Mouse (Mus musculus): ENCODE measurements around the gene Tmem230. TPM values are rescaled to one million over a fixed set of nuclear protein-coding genes. Genes with fewer than 3 reads are reported as not detected.
A peak's percentile ranks its signal among the peaks of the same experiment; 100 is the strongest.

The Tmem230 gene
- polyA plus RNA-seq, 1 experiment from 2014 or later, result 36.4 TPM

- Histone ChIP-seq H3K36me3 (ENCODE audit: control insufficient read depth, insufficient read depth, low read length) (no peaks in the 10 kb centered on the region), H3K4me2 (ENCODE audit: low read length) (no peak overlapping the region), H3K9ac (ENCODE audit: low read length) (no peak overlapping the region), H3K27ac (ENCODE audit: low read depth) (no peak overlapping the region), H3K9me3 (ENCODE audit: control insufficient read depth, low read length) (no peaks in the 10 kb centered on the region), H3K4me3 (ENCODE audit: low read depth, low read length) (no peak overlapping the region), H3K4me1 (replicated peaks; ENCODE audit: control insufficient read depth, insufficient read depth, low read length) (peaks cover 8% of the 10 kb centered on the region; the same call in 1 of the 2 replicates), H3K27me3 (replicated peaks; ENCODE audit: control insufficient read depth, insufficient read depth, low read length) (no peaks in the 10 kb centered on the region)
- 85% methylated on average over 3 of the region's 3 CpGs for WGBS
- DNase-seq (ENCODE audit: low spot score), result no peak
- no peak; the same call in 1 of the 2 replicates for ATAC-seq (replicated peaks; ENCODE audit: low FRiP score, low TSS enrichment, low read depth)
These were observed 15.1 kb downstream of the Tmem230 start for GRCm38 (mm10) chr2:132232413-132232945.

- H3K4me3 ChIP-seq (ENCODE audit: low read depth, low read length), result no peak overlapping the region
- no peak overlapping the region for H3K27ac ChIP-seq (ENCODE audit: low read depth)
- DNase-seq (ENCODE audit: low spot score), result no peak
- no peak for ATAC-seq (replicated peaks; ENCODE audit: low FRiP score, low TSS enrichment, low read depth)
- no peaks in the 10 kb centered on the region for H3K27me3 ChIP-seq (replicated peaks; ENCODE audit: control insufficient read depth, insufficient read depth, low read length)
- H3K9ac ChIP-seq (ENCODE audit: low read length), result no peak overlapping the region
- no peaks in the 10 kb centered on the region for H3K4me1 ChIP-seq (replicated peaks; ENCODE audit: control insufficient read depth, insufficient read depth, low read length)
- H3K9me3 ChIP-seq (ENCODE audit: control insufficient read depth, low read length), result no peaks in the 10 kb centered on the region
- no peaks in the 10 kb centered on the region for H3K36me3 ChIP-seq (ENCODE audit: control insufficient read depth, insufficient read depth, low read length)
- 88% methylated on average over 4 of the region's 4 CpGs for WGBS
- H3K4me2 ChIP-seq (ENCODE audit: low read length), result no peak overlapping the region
These were observed 23.2 kb downstream of the Tmem230 start for GRCm38 (mm10) chr2:132224359-132224758.

GRCm38 (mm10) chr2:132221611-132222073 is 26.0 kb downstream of the Tmem230 start:
- H3K4me2 ChIP-seq (ENCODE audit: low read length), result no peak overlapping the region
- ATAC-seq (replicated peaks; ENCODE audit: low FRiP score, low TSS enrichment, low read depth), result no peak
- 57% methylated on average over 11 of the region's 11 CpGs for WGBS
- no peaks in the 10 kb centered on the region for H3K9me3 ChIP-seq (ENCODE audit: control insufficient read depth, low read length)
- no peak overlapping the region for H3K27ac ChIP-seq (ENCODE audit: low read depth)
- H3K27me3 ChIP-seq (replicated peaks; ENCODE audit: control insufficient read depth, insufficient read depth, low read length), result no peaks in the 10 kb centered on the region
- no peak overlapping the region for H3K9ac ChIP-seq (ENCODE audit: low read length)
- H3K36me3 ChIP-seq (ENCODE audit: control insufficient read depth, insufficient read depth, low read length), result no peaks in the 10 kb centered on the region
- H3K4me3 ChIP-seq (ENCODE audit: low read depth, low read length), result no peak overlapping the region
- no peak for DNase-seq (ENCODE audit: low spot score)
- H3K4me1 ChIP-seq (replicated peaks; ENCODE audit: control insufficient read depth, insufficient read depth, low read length), result no peaks in the 10 kb centered on the region

- Histone ChIP-seq H3K27me3 (replicated peaks; ENCODE audit: control insufficient read depth, insufficient read depth, low read length) (no peaks in the 10 kb centered on the region), H3K4me2 (ENCODE audit: low read length) (no peak overlapping the region), H3K36me3 (ENCODE audit: control insufficient read depth, insufficient read depth, low read length) (no peaks in the 10 kb centered on the region), H3K27ac (ENCODE audit: low read depth) (no peak overlapping the region), H3K9ac (ENCODE audit: low read length) (no peak overlapping the region), H3K4me3 (ENCODE audit: low read depth, low read length) (no peak overlapping the region), H3K4me1 (replicated peaks; ENCODE audit: control insufficient read depth, insufficient read depth, low read length) (no peaks in the 10 kb centered on the region), H3K9me3 (ENCODE audit: control insufficient read depth, low read length) (no peaks in the 10 kb centered on the region)
- WGBS, result 87% methylated on average over 5 of the region's 5 CpGs
- ATAC-seq (replicated peaks; ENCODE audit: low FRiP score, low TSS enrichment, low read depth), result no peak
- DNase-seq (ENCODE audit: low spot score), result no peak
These were observed 35.5 kb downstream of the Tmem230 start for GRCm38 (mm10) chr2:132211995-132212656.

DNA sequence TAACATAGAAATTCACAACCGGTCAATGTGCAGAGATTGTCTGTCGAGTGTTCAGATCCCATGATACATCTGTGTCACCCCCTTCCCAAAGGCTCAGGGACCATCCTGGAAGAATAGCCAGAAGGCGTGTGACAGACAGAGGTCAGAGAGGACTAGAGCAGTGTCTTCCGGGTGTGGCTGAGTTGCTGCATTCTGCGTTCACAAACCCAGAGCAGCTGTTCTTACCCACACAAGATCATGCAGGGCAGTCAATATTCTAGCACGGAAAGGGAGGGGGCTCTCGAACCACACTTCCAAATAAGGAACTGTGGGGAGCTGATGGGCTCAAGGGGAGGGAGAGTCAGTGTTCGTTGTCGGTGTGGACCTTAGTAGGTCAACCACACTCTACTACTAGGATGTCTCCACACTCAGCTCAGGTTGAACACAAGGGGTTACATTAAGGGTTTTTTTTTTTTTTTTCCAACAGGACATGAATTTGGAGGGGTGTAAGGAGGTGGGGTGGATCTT is 36.7 kb downstream of the Tmem230 start:
- Histone ChIP-seq H3K9ac (ENCODE audit: low read length) (no peak overlapping the region), H3K36me3 (ENCODE audit: control insufficient read depth, insufficient read depth, low read length) (no peaks in the 10 kb centered on the region), H3K4me2 (ENCODE audit: low read length) (no peak overlapping the region), H3K4me1 (replicated peaks; ENCODE audit: control insufficient read depth, insufficient read depth, low read length) (no peaks in the 10 kb centered on the region), H3K27ac (ENCODE audit: low read depth) (no peak overlapping the region), H3K4me3 (ENCODE audit: low read depth, low read length) (no peak overlapping the region), H3K27me3 (replicated peaks; ENCODE audit: control insufficient read depth, insufficient read depth, low read length) (no peaks in the 10 kb centered on the region), H3K9me3 (ENCODE audit: control insufficient read depth, low read length) (no peaks in the 10 kb centered on the region)
- 82% methylated on average over 9 of the region's 9 CpGs for WGBS
- DNase-seq (ENCODE audit: low spot score) (no peak), ATAC-seq (replicated peaks; ENCODE audit: low FRiP score, low TSS enrichment, low read depth) (no peak)

DNA sequence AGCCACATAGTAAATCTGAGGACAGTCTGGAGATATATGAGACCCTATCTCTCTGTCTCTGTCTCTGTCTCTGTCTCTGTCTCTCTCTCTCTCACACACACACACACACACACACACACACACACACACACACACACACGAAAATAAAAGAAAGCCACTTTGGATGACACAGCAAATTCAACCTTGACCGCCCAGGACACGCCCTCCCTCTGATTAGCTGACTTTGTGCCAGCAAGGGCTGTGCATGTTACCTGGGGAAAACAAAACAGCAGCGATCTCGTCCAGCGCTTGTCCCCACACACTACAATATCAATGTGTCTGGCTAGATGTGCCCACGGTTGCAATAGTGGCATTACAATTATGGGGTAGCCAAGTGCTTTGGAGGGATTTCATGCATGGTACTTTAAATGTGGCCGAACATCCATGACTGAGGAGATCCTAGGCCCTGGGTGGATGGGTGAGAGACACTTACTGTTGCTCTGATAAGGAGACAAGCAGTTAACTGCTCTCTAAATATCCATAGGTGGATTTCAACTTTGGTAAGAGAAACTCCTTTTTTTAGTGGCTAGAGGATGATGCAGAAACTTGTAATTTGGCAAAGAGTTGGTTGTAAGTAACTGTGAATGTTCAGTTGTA is 39.2 kb downstream of the Tmem230 start:
- H3K9ac ChIP-seq (ENCODE audit: low read length), result no peak overlapping the region
- 78% methylated on average over 8 of the region's 8 CpGs for WGBS
- H3K9me3 ChIP-seq (ENCODE audit: control insufficient read depth, low read length), result no peaks in the 10 kb centered on the region
- no peak overlapping the region for H3K4me3 ChIP-seq (ENCODE audit: low read depth, low read length)
- H3K27ac ChIP-seq (ENCODE audit: low read depth), result no peak overlapping the region
- no peaks in the 10 kb centered on the region for H3K4me1 ChIP-seq (replicated peaks; ENCODE audit: control insufficient read depth, insufficient read depth, low read length)
- no peaks in the 10 kb centered on the region for H3K27me3 ChIP-seq (replicated peaks; ENCODE audit: control insufficient read depth, insufficient read depth, low read length)
- H3K36me3 ChIP-seq (ENCODE audit: control insufficient read depth, insufficient read depth, low read length), result no peaks in the 10 kb centered on the region
- ATAC-seq (replicated peaks; ENCODE audit: low FRiP score, low TSS enrichment, low read depth) (no peak), DNase-seq (ENCODE audit: low spot score) (no peak)
- no peak overlapping the region for H3K4me2 ChIP-seq (ENCODE audit: low read length)

DNA sequence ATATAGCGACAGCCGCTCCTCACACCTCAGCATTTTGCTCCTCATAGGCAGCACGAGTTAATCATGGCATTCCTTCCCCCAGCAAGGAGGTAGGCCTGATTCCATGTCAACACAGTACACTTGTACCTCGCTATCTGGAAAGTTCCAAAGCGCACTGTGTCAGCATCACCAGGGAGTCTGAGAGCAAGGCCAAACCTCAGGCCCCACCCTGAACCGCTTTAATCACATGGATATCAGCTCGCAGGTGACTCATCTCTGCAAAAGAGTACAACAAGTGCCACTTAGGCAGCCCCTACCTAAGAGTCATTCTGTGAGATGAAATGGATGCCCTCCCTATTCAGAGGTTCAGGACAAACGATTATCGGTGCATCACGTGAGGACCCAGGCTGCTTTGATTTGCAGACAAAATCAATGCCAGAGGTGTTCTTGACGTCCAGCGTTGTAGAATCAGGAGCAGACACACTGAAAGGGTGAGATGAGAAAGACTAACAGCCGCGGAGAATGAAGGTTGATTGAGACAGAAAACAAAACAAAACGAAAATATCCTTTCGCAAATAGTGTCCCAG is 41.2 kb downstream of the Tmem230 start:
- WGBS, result 85% methylated on average over 16 of the region's 16 CpGs

DNA sequence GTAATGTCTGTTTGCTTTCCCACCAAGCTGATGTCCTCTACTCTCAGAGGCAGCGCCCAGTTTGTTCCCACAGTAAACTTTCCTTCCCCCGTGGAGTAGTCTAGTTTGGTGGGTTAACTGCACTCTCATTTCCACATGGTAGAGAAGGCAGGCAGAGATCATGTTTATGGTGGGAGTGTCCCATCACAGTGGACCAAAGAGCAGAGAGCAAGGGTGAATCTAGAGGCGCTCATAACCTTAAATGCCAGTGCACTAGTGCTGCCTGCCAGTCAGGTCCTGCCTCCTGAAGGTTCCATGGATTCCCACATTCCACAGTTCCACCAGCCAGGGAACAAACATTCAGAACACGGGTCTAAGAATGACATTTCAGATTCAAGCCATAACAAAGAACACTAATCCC is 42.1 kb downstream of the Tmem230 start:
- 70% methylated on average over 4 of the region's 4 CpGs for WGBS
- DNase-seq (ENCODE audit: low spot score) (no peak), ATAC-seq (replicated peaks; ENCODE audit: low FRiP score, low TSS enrichment, low read depth) (no peak)

More for the DNA sequence above, 41.2 kb downstream of the Tmem230 start:
- H3K36me3 ChIP-seq (ENCODE audit: control insufficient read depth, insufficient read depth, low read length), result no peaks in the 10 kb centered on the region
- DNase-seq (ENCODE audit: low spot score) (no peak), ATAC-seq (replicated peaks; ENCODE audit: low FRiP score, low TSS enrichment, low read depth) (0 out of 2 replicates have a peak, but pooled peaks have one; percentile 29)
- H3K4me3 ChIP-seq (ENCODE audit: low read depth, low read length), result no peak overlapping the region
- H3K4me2 ChIP-seq (ENCODE audit: low read length), result no peak overlapping the region
- no peak overlapping the region for H3K9ac ChIP-seq (ENCODE audit: low read length)
- H3K27ac ChIP-seq (ENCODE audit: low read depth), result no peak overlapping the region
- no peaks in the 10 kb centered on the region for H3K27me3 ChIP-seq (replicated peaks; ENCODE audit: control insufficient read depth, insufficient read depth, low read length)
- no peaks in the 10 kb centered on the region for H3K9me3 ChIP-seq (ENCODE audit: control insufficient read depth, low read length)
- H3K4me1 ChIP-seq (replicated peaks; ENCODE audit: control insufficient read depth, insufficient read depth, low read length), result no peaks in the 10 kb centered on the region

More for the DNA sequence above, 42.1 kb downstream of the Tmem230 start:
- no peak overlapping the region for H3K9ac ChIP-seq (ENCODE audit: low read length)
- H3K4me3 ChIP-seq (ENCODE audit: low read depth, low read length), result no peak overlapping the region
- no peaks in the 10 kb centered on the region for H3K9me3 ChIP-seq (ENCODE audit: control insufficient read depth, low read length)
- H3K27me3 ChIP-seq (replicated peaks; ENCODE audit: control insufficient read depth, insufficient read depth, low read length), result no peaks in the 10 kb centered on the region
- H3K4me2 ChIP-seq (ENCODE audit: low read length), result no peak overlapping the region
- no peak overlapping the region for H3K27ac ChIP-seq (ENCODE audit: low read depth)
- H3K36me3 ChIP-seq (ENCODE audit: control insufficient read depth, insufficient read depth, low read length), result no peaks in the 10 kb centered on the region
- no peaks in the 10 kb centered on the region for H3K4me1 ChIP-seq (replicated peaks; ENCODE audit: control insufficient read depth, insufficient read depth, low read length)
